Mouse (Mus musculus) adrenal gland, adult 10 weeks (tissue): Measurements from ENCODE around the gene Gpt2. TPM values are rescaled to one million over a fixed set of nuclear protein-coding genes. Genes with fewer than 3 reads are reported as not detected.

Experiments used
- polyA plus RNA-seq: library from polyadenylated mRNA; stranded (reverse); fragments of 350-450 nt; fragmentation: Illumina TruSeq; extraction: RNeasy Lipid Tissue Mini Kit (QIAGEN cat#74804); gene quantifications from one replicate; pipeline ENCODE4 v1.2.3, GENCODE M21; 2014; ENCODE audit warnings: low read depth, low replicate concordance

The Gpt2 gene
- 78.7 TPM for polyA plus RNA-seq

DNA sequence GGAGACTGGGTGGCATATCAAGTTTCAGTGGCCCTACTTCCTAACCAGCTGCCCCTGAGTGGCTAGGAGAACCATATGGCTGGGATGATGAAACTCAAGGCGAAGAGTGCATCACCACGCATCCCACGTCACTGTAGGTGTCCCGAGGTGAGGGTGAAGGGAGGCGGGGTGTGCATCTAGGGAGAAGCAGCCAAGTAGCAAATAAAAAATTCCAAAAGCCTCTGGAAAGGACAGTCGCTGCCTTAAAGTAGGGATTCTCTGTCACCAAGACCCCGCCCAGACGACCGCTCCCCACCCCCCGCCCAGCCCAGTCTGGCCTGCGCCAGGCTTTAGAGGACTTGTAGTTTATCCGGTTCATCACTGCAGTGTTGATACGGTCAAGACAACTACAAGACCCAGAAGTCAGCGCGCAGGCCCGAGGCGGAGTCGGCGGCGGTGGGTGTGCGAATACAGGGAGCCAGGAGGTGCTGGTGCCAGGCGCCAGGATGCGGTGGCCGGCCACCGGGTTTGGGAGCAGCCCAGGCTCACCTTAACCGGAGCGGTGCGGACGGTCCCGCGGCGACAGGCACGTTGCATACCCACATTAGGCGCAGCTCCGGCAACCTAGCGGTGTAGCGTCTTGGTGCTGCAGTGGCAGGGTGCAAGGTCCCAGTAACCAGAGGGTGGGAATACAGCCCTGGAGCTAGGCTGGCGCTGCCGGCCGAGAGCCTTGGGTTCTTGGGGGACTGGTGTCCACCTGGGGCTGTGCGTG is at the start of gene Gpt2:
TSS of gene Gpt2 (plus strand) at position 452 of the 751 bp plus-strand sequence.

DNA sequence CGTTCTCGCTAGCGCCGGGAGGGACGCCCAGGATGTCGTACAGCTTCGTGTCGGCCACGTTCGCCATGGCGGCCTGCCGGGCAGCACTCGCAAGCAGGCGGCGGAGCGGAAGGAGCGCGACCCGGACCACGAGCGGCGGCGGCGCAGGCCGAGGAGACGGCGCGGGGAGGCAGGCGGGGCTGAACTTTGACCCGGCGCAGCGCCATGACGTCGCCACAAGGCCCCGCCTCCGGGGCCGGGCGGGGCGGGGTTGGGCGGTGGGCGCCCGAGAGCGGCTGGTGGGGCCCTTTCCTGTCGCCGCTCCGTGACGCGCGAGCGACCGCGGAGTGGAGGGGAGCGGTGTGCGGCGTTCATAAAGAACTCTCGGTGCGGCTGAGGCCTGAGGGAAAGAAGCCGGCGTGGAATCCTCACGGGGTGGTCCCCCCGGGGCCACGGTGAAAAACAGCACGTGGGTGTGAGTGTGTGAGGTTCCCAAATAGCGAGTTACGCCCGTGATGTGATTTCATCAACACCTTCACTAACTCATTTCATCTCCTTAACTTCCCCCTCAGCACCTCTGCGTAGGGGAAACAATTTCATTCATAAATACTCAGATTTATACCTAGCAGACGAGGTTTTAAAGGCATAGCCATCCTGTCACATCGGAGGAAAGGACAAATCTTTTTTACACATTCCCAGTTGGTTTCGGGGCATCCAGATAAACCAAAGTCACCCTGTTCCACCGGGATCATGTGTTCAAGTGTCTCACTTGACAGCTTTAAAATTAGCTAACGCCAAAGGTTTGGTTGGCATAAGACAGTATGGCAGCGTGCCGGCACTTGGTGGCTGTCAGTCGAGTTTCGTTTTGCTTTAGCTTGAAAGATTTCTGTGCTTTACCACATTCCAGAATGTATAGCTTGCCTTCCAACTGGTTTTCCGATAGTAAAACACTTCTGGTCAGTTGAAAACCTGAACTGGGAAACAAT is 63.1 kb downstream of the Gpt2 start, which contains the start of gene Dnaja2:
TSS of gene Dnaja2 (minus strand) at position 164 of the 965 bp plus-strand sequence.

Other genes with a start within 250 kb of the Gpt2 start
- 38.1 TPM for gene Orc6, start 192.9 kb upstream of the Gpt2 start, polyA plus RNA-seq
- gene Vps35, start 192.8 kb upstream of the Gpt2 start, polyA plus RNA-seq: 471 TPM
- 0.17 TPM for gene Mylk3, start 106.2 kb upstream of the Gpt2 start, polyA plus RNA-seq
- gene 4921524J17Rik, start 59.7 kb upstream of the Gpt2 start, polyA plus RNA-seq: 108 TPM
- gene Dnaja2, start 62.8 kb downstream of the Gpt2 start, polyA plus RNA-seq: 341 TPM
- 13.1 TPM for gene Neto2, start 208.3 kb downstream of the Gpt2 start, polyA plus RNA-seq